Mouse (Mus musculus): ENCODE measurements around the gene Prdx2. TPM values are rescaled to one million over a fixed set of nuclear protein-coding genes. Genes with fewer than 3 reads are reported as not detected.

The Prdx2 gene
- polyA plus RNA-seq, 1 experiment: 432 TPM

DNA sequence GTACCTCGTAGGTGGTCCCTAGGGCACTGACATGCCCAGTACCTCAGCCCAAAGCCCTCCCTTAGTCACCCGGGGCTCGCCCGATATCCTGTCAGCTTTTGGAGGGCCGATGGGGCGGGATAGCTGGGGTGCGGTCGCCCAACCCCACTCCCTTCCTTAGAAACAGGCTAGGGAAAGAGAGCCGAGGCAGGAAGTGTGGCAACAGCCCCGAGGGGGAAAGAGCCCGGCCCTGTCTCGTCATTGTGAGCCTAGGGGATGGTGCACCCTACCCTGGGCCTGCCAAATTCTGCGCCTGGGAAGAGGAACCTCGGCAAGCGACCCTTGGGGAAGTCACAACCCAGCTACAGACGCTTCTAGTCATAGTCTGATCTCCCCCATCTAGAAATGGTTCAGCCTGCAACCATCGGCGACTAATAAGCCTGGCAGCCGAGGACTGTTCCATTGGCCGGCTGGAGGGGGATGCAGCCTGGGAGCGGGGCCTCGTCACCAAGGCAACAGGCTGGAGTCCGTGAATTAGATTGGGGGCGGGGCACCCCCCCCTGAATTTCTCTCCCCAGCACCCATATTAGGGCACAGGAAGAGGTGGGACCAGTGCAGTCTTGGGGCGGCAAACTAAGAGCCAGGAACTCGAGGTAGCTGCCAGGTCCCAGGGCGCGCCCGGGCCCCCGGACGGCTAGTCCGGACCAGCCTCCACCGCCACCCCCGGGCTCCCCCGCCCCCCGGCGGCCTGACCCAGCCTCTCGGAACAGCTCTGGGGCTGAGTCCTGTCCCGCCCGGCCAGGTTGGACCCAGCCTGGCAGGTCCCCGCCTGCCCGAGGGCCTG, 10.4 kb downstream of the Prdx2 start:
- TF ChIP-seq E2F4 (IDR thresholded peaks at IDR 0.05; ENCODE audit: insufficient read depth): no peak
- TF ChIP-seq CEBPB (IDR thresholded peaks at IDR 0.05; ENCODE audit: insufficient read depth, poor library complexity, severe bottlenecking): peak; percentile 59; the same call in 1 of the 2 replicates
- no peak for TF ChIP-seq TCF12 (IDR thresholded peaks at IDR 0.05; ENCODE audit: insufficient read depth, poor library complexity, severe bottlenecking)
- TF ChIP-seq REST (IDR thresholded peaks at IDR 0.05; ENCODE audit: insufficient read depth, insufficient read length): no peak
- TF ChIP-seq POLR2A (IDR thresholded peaks at IDR 0.05; ENCODE audit: insufficient read length, low read depth): peak; percentile 71
- TF ChIP-seq POLR2AphosphoS2 (IDR thresholded peaks at IDR 0.05; ENCODE audit: insufficient read length, low read depth): peak; percentile 53
- peak; percentile 95 for TF ChIP-seq SRF (IDR thresholded peaks at IDR 0.05; ENCODE audit: control insufficient read depth, insufficient read length, low read depth)

GRCm38 (mm10) chr8:84980622-84981358, 11.4 kb downstream of the Prdx2 start:
- peak overlapping the region; percentile 92 for H3K4me3 ChIP-seq
- H3K4me2 ChIP-seq (ENCODE audit: low read depth): peak overlapping the region; percentile 95
- TF ChIP-seq MYOD1 (IDR thresholded peaks at IDR 0.05; ENCODE audit: control insufficient read depth in 1 of 3, insufficient read length in 2 of 3, low read depth in 2 of 3) (peak in 2 of 3 experiments; percentile 90 to 98), MYOG (IDR thresholded peaks at IDR 0.05; ENCODE audit: control insufficient read depth in 1 of 3, insufficient read depth in 1 of 3, insufficient read length in 2 of 3, low read depth in 2 of 3) (peak; percentile 35 to 99 (median 98)), CEBPB (IDR thresholded peaks at IDR 0.05; ENCODE audit: insufficient read depth, poor library complexity, severe bottlenecking) (no peak), TCF12 (IDR thresholded peaks at IDR 0.05; ENCODE audit: insufficient read depth, poor library complexity, severe bottlenecking) (peak; percentile 45), REST (IDR thresholded peaks at IDR 0.05; ENCODE audit: insufficient read depth, insufficient read length) (no peak), POLR2AphosphoS2 (IDR thresholded peaks at IDR 0.05; ENCODE audit: insufficient read length, low read depth) (peak; percentile 83), POLR2A (IDR thresholded peaks at IDR 0.05; ENCODE audit: insufficient read length, low read depth) (peak; percentile 79), USF1 (IDR thresholded peaks at IDR 0.05; ENCODE audit: low read depth) (peak; percentile 14), TCF3 (IDR thresholded peaks at IDR 0.05; ENCODE audit: insufficient read length, low read depth) (peak; percentile 79)
- H3K27me3 ChIP-seq (ENCODE audit: control insufficient read depth, insufficient read depth, insufficient read length): no peaks in the 10 kb centered on the region
- H3K79me2 ChIP-seq (ENCODE audit: control insufficient read depth, insufficient read depth): peaks cover 18% of the 10 kb centered on the region
- H3ac ChIP-seq (ENCODE audit: control insufficient read depth, insufficient read length): peak overlapping the region; percentile 9
- H3K36me3 ChIP-seq (ENCODE audit: control insufficient read depth, insufficient read depth): no peaks in the 10 kb centered on the region

More for the DNA sequence above, 10.4 kb downstream of the Prdx2 start:
- peaks cover 18% of the 10 kb centered on the region for H3K79me2 ChIP-seq (ENCODE audit: control insufficient read depth, insufficient read depth)
- peak overlapping the region; percentile 95 for H3K4me2 ChIP-seq (ENCODE audit: low read depth)
- no peaks in the 10 kb centered on the region for H3K27me3 ChIP-seq (ENCODE audit: control insufficient read depth, insufficient read depth, insufficient read length)
- peak overlapping the region; percentile 9 for H3ac ChIP-seq (ENCODE audit: control insufficient read depth, insufficient read length)
- no peaks in the 10 kb centered on the region for H3K36me3 ChIP-seq (ENCODE audit: control insufficient read depth, insufficient read depth)
- peak overlapping the region; percentile 92 for H3K4me3 ChIP-seq

GRCm38 (mm10) chr8:84981644-84982498, 12.5 kb downstream of the Prdx2 start:
- peak overlapping the region; percentile 62 for H3K4me2 ChIP-seq (ENCODE audit: low read depth)
- H3ac ChIP-seq (ENCODE audit: control insufficient read depth, insufficient read length): no peak overlapping the region
- peak in 1 of 3 experiments; percentile 50 for TF ChIP-seq MYOD1 (IDR thresholded peaks at IDR 0.05; ENCODE audit: control insufficient read depth in 1 of 3, insufficient read length in 2 of 3, low read depth in 2 of 3)
- TF ChIP-seq MYOG (IDR thresholded peaks at IDR 0.05; ENCODE audit: control insufficient read depth in 1 of 3, insufficient read depth in 1 of 3, insufficient read length in 2 of 3, low read depth in 2 of 3): peak in 1 of 3 experiments; percentile 59
- peak; percentile 11 for TF ChIP-seq POLR2A (IDR thresholded peaks at IDR 0.05; ENCODE audit: insufficient read length, low read depth)
- no peak for TF ChIP-seq REST (IDR thresholded peaks at IDR 0.05; ENCODE audit: insufficient read depth, insufficient read length)
- no peak for TF ChIP-seq USF1 (IDR thresholded peaks at IDR 0.05; ENCODE audit: low read depth)
- no peak for TF ChIP-seq MAX (IDR thresholded peaks at IDR 0.05; ENCODE audit: low read depth)
- peak; percentile 59 for TF ChIP-seq POLR2AphosphoS2 (IDR thresholded peaks at IDR 0.05; ENCODE audit: insufficient read length, low read depth)
- no peak for TF ChIP-seq E2F4 (IDR thresholded peaks at IDR 0.05; ENCODE audit: insufficient read depth)
- H3K27me3 ChIP-seq (ENCODE audit: control insufficient read depth, insufficient read depth, insufficient read length): no peaks in the 10 kb centered on the region
- no peaks in the 10 kb centered on the region for H3K36me3 ChIP-seq (ENCODE audit: control insufficient read depth, insufficient read depth)
- H3K79me2 ChIP-seq (ENCODE audit: control insufficient read depth, insufficient read depth): peaks cover 15% of the 10 kb centered on the region
- H3K4me3 ChIP-seq: no peak overlapping the region

DNA sequence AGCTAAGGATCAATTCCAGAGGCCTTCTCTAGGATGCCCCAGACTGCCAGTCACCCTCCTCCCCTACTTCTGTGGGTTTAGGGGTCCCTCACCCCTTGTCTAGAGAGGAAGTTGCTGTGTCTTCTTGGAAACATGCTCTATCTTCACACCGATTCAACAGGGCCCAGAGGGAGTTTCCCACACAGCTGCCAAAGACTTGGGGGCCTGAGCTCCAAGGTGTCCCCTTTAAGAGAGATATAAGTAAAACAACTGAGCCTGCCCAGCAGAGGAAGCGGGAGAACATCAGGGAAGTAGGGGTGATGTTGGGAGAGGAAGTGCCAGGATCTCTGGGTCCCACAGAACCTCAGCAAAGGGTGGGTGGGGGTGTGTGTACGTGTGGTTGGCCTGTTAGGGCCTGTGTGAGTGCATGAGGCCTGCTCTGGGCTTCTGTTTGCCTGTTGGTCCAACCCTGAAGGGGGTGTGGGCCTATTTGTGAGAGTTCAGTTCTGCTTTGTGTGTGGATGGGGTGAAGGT, 13.2 kb downstream of the Prdx2 start:
- Histone ChIP-seq H3K36me3 (ENCODE audit: control insufficient read depth, insufficient read depth) (no peaks in the 10 kb centered on the region), H3K79me2 (ENCODE audit: control insufficient read depth, insufficient read depth) (peaks cover 8% of the 10 kb centered on the region), H3K4me2 (ENCODE audit: low read depth) (peak overlapping the region; percentile 62), H3K4me3 (no peak overlapping the region), H3ac (ENCODE audit: control insufficient read depth, insufficient read length) (no peak overlapping the region), H3K27me3 (ENCODE audit: control insufficient read depth, insufficient read depth, insufficient read length) (no peaks in the 10 kb centered on the region)
- TF ChIP-seq REST (IDR thresholded peaks at IDR 0.05; ENCODE audit: insufficient read depth, insufficient read length): no peak
- TF ChIP-seq MYOG (IDR thresholded peaks at IDR 0.05; ENCODE audit: control insufficient read depth in 1 of 3, insufficient read depth in 1 of 3, insufficient read length in 2 of 3, low read depth in 2 of 3): no peak
- TF ChIP-seq E2F4 (IDR thresholded peaks at IDR 0.05; ENCODE audit: insufficient read depth): no peak
- no peak for TF ChIP-seq TCF12 (IDR thresholded peaks at IDR 0.05; ENCODE audit: insufficient read depth, poor library complexity, severe bottlenecking)
- no peak for TF ChIP-seq POLR2AphosphoS2 (IDR thresholded peaks at IDR 0.05; ENCODE audit: insufficient read length, low read depth)
